Mouse (Mus musculus) CD4-positive helper T cell, adult 2 months (primary cell): ENCODE data around the gene Epb41l5.

Source experiments
- DNase-seq: peaks from one replicate; pipeline ENCODE4 v3.0.0-alpha.2; 2012; ENCODE audit warnings: low read depth, missing footprints, low spot score

The Epb41l5 gene

GRCm38 (mm10) chr1:119533093-119533805 lies 115.6 kb downstream of the Epb41l5 start:
- no peak for DNase-seq

GRCm38 (mm10) chr1:119532165-119532564 lies 116.6 kb downstream of the Epb41l5 start:
- DNase-seq, result no peak

GRCm38 (mm10) chr1:119530941-119531340 lies 117.9 kb downstream of the Epb41l5 start:
- no peak for DNase-seq

GRCm38 (mm10) chr1:119525689-119526591 lies 122.9 kb downstream of the Epb41l5 start, which contains the start of gene Tmem185b:
Gene Tmem185b, plus strand, starts transcription at chr1:119526160.
- DNase-seq, result peak; percentile 87

- no peak for DNase-seq
Observed at GRCm38 (mm10) chr1:119525004-119525444, 123.8 kb downstream of the Epb41l5 start.

GRCm38 (mm10) chr1:119523826-119524225 lies 125.0 kb downstream of the Epb41l5 start:
- no peak for DNase-seq

GRCm38 (mm10) chr1:119523369-119523768 lies 125.4 kb downstream of the Epb41l5 start:
- DNase-seq, result no peak

GRCm38 (mm10) chr1:119522726-119523125 lies 126.1 kb downstream of the Epb41l5 start:
- DNase-seq, result no peak

GRCm38 (mm10) chr1:119521681-119522080 lies 127.1 kb downstream of the Epb41l5 start:
- DNase-seq, result no peak

GRCm38 (mm10) chr1:119521029-119521428 lies 127.8 kb downstream of the Epb41l5 start:
- no peak for DNase-seq

- DNase-seq, result no peak
Observed at GRCm38 (mm10) chr1:119519286-119519685, 129.5 kb downstream of the Epb41l5 start.

GRCm38 (mm10) chr1:119518786-119519185 lies 130.0 kb downstream of the Epb41l5 start:
- no peak for DNase-seq

- no peak for DNase-seq
Observed at GRCm38 (mm10) chr1:119518060-119518459, 130.7 kb downstream of the Epb41l5 start.

- no peak for DNase-seq
Observed at GRCm38 (mm10) chr1:119510857-119511256, 137.9 kb downstream of the Epb41l5 start.

GRCm38 (mm10) chr1:119510409-119510808 lies 138.4 kb downstream of the Epb41l5 start:
- no peak for DNase-seq

- no peak for DNase-seq
Observed at GRCm38 (mm10) chr1:119509474-119509873, 139.3 kb downstream of the Epb41l5 start.

- no peak for DNase-seq
Observed at GRCm38 (mm10) chr1:119508548-119508947, 140.3 kb downstream of the Epb41l5 start.

- no peak for DNase-seq
Observed at GRCm38 (mm10) chr1:119505951-119506350, 142.8 kb downstream of the Epb41l5 start.

GRCm38 (mm10) chr1:119504260-119505062 lies 144.3 kb downstream of the Epb41l5 start, which contains the start of gene Ralb:
Gene Ralb, minus strand, starts transcription at chr1:119504794.
- peak; percentile 93 for DNase-seq

GRCm38 (mm10) chr1:119503808-119504207 lies 145.0 kb downstream of the Epb41l5 start:
- no peak for DNase-seq

GRCm38 (mm10) chr1:119503181-119503580 lies 145.6 kb downstream of the Epb41l5 start:
- no peak for DNase-seq
